Mouse (Mus musculus) brain, adult 2 months (tissue): ENCODE results near the gene Gm6899.

Source experiments
- DNase-seq: peaks from one replicate; pipeline ENCODE4 v3.0.0; 2011; ENCODE audit warnings: low read depth, low spot score

The Gm6899 gene

GRCm38 (mm10) chr11:26642141-26642540 is 49.1 kb downstream of the Gm6899 start:
- no peak for DNase-seq
